Mouse (Mus musculus) thymus, postnatal 14 days (tissue): ENCODE results near the gene Capn7.

Experiments used
- DNase-seq: peaks from one replicate; pipeline ENCODE4 v3.0.0; 2021

Gene Capn7

DNA sequence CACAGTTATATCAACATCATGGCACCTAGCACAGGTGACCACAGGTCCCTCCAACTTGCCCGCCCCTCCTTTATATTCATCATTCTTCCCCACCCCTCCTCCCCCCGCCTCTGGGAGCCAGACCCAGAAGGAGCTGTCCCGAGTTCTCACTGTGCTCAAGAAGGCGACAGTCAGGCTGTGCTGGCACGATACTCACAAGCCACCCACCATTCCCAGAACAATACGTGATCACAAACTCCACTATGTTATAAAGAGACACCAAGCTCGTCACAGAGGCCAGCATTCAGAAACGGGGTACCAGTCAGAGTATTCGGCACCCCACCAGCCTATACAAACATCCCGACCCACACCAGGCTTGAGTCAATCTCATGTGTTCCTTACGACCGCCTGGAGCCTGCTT is 60.9 kb downstream of the Capn7 start:
- no peak for DNase-seq

- DNase-seq, result no peak
Observed at GRCm38 (mm10) chr14:31397791-31398595, 61.6 kb downstream of the Capn7 start.

GRCm38 (mm10) chr14:31398819-31399218 is 62.4 kb downstream of the Capn7 start:
- no peak for DNase-seq

GRCm38 (mm10) chr14:31399271-31399670 is 62.8 kb downstream of the Capn7 start:
- peak; percentile 36 for DNase-seq

DNA sequence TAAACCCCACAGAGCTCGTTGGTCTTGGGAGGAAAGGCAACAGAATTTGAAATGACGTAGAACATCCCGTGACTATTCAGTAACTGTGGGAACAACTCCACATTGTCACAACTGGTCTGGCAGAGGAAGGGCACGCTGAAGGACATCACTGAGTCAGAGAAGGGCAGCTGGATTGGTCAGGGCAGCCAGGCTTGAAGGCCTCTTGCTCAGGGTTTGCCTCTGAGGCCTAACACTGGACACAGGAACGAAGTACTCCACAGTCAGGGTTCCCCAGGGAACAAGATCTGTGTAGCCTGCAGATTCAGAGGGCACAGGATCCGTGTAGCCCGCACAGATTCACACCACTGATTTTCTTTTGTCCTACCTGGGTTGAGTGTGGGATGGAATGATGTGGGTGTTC is 63.8 kb downstream of the Capn7 start:
- no peak for DNase-seq

DNA sequence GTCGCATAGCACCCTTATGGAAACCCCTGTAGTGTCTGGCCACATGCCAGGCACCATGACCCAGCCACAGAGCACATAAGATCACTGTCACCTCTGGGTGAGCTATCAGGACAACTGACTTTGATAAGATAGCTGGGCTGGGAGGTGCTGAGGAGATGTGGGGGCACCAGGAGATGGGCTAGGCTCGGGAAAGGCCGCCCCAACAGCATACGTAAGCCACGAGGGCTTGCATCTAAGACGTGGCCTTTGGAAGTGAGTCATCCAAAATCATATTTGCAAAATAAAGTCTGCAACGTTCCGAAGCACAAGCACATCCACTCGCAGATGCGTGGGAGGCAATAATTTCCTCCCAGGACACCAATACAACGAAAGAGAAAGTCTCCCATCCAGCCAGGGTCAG is 64.5 kb downstream of the Capn7 start:
- DNase-seq, result no peak

DNA sequence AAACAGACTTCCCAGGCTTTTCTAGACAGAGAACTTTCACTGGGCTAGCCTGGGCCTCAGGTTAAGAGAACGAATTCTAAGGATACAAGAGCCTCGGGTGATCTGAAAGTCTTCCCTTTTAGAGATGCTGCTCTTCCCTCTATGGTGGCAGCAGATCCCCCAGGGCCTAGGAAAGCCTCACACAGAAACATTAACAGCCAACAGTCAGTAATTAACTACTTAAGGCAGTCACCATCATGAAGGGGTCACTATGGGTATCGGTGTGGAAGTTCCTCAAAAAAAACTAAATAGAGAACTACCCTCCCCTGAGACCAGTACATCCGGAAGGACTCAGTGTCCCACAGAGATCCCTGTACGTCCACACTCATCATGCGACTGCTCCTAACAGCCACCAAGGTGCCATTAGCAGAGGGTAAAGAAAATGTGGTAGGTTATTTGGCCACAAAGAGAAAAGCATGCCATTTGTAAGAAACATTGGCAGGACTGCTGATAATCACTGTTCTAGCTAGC is 65.5 kb downstream of the Capn7 start:
- DNase-seq, result no peak

- peak; percentile 30 for DNase-seq
Observed at GRCm38 (mm10) chr14:31402693-31403092, 66.3 kb downstream of the Capn7 start.

- no peak for DNase-seq
Observed at GRCm38 (mm10) chr14:31403556-31403955, 67.1 kb downstream of the Capn7 start.

GRCm38 (mm10) chr14:31403995-31404394 is 67.6 kb downstream of the Capn7 start:
- DNase-seq, result no peak

DNA sequence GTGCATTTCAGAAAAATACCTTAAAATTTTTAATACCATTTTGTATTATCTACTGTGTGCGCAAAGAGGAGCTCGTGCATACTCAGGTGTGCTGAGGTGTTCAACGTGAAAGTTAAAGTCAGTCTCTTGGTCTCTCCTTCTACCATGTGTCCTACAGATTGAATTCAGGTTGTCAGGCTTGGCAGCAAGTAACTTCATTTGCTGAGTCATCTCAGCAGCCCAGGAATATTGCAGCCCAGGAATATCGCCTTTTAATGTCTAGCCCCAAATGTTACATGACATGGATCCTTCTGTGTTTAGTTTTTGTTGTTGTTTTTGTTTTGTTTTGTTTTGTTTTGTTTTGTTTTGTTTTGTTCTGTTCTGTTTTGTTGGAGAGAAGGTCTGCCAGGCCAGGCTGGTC is 68.2 kb downstream of the Capn7 start:
- DNase-seq, result no peak

DNA sequence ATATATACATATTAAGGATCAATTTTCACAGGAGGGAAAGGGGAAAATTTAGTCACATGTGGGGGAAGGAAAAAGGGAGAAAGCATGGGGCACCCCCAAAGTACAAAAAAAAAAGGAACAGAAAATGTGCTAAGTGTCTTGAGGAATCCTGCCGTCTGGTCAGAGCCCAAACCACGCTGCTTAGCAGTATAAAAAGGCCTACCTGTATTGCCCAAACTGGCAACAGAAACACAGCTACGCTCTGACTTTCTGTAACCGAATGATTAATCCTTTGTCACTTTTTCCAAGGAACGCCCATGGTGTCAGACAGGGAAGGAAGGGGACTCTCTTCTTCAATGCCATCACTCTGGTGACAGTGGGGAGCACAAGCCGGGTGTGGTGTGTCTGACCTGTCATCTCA is 69.2 kb downstream of the Capn7 start:
- DNase-seq, result no peak

DNA sequence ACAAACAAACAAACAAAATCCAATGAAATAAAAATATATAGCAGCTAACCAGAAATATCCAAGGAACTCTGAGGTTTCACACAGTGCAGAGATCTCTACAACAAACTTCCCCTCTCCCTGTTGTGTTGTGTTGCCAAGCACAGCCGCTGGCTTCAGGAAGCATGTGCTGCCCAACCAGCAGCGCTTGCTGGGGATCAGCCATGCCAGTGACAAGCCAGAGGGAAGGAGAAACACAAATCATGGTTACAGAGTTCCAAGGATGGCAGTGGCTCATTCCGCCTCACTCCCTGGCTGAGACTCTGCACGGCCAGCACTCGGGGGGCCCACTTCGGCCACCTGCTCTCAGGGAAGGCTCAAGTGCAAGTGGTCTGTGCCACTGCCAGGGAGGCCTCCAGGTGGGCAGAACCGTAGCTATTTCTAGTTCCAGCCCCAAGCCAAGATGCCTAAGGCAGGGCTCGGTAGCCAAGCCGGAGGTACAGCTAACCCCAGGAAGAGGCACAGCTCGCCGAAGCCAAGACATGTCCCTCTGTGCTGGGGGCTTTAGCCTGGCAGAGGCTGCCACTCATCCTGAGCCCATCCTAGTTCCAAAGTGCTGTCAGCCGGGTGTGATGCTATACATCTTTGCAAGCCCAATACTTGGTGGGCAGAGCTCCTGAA is 69.8 kb downstream of the Capn7 start:
- no peak for DNase-seq

DNA sequence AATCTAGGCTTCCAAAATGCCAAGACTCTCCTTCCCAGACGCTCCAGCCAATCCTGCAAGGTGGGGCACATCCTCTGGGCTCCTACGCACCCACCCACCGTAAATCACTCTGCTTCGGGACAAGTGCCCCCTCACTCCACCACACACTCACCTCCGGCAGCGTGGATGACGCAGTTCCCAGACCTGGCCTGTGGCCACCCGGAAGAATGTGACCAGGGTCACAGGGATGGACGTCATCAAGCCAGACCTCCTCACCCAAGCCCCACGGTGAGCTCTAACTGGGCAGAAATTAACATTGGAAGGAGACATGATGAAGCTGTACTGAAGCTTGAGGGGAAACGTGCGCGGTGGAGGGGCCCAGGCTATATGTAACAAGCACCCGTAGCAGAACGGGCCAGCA is 70.8 kb downstream of the Capn7 start:
- no peak for DNase-seq

DNA sequence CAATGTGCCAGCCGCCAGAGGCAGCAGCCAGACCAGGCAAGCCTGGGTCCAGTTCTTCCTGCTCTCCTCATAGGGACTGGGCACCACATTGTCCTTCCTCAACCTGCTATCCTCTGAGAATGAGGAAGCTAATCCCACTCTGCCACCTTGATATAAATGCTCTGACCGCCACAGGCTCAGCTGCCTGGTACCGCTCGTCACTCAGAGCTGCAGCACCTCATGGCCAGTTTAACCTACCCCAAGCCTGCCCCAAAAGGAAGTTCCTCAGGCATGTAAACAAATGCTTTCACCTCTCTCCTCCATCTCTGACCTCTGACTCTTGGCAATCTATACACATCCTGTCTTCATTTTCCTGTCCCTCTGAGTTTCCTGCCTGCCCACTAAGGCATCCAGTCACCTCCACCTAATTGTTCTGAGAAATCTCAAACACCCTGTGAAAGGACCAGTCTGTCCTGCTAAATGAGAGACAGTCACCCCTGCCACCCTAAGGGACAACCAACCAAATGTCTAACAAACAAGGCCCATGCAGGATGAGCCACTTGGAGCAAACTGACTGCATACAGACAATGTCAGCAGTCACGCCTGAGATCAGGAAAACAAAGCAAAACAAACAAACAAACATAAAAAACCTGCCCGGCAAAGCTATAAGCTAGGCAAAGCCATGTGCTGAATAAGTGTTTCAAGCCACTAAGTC is 71.6 kb downstream of the Capn7 start:
- no peak for DNase-seq

DNA sequence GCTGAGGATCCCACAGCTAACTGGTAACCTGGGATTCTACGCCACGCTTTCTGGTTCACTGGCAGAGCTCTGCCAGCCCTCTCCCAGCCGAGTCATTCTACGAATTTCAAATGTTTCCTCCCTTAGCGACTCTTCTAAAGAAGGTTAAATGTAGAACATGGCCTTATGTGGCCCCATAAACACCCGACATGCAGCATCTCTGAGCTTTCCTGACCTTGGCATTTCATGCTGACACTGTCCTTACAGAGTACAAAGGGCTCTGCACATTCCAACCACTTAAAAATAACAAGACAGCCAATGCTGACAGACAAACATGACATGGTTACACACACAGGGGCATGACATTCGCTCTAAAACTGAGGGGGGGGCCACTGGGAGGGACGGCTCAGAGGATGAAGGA is 72.2 kb downstream of the Capn7 start:
- no peak for DNase-seq

DNA sequence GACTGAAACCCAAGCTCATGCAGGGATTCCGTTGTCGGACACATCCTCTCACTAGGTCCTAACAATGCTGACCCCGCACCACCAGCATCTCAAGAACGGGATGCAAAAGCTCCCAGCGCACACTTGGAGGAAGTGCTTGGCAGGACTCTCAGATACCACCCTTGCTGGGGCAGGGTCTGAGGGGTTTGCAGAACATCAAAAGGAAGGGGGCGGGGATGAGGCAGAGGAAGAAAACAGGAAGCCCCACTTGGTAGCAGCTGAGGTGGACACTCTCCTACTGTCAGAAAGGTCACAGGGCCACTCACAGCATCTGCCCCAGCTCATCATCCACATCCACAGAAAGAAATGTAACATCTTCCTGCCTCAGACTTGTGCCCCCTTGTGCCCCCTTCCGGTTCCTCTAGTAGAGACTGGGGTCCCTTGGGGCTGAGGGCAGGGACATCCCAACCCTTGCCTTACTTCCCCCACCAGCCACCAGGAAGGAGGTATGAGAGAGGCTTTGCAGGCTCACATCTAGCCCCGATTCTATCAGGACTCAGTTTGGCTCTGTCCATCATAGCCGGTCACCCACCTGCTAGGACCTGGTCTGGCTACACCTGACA is 73.8 kb downstream of the Capn7 start:
- DNase-seq, result no peak

GRCm38 (mm10) chr14:31410737-31411136 is 74.3 kb downstream of the Capn7 start:
- no peak for DNase-seq

- DNase-seq, result no peak
Observed at GRCm38 (mm10) chr14:31412651-31413056, 76.2 kb downstream of the Capn7 start.

DNA sequence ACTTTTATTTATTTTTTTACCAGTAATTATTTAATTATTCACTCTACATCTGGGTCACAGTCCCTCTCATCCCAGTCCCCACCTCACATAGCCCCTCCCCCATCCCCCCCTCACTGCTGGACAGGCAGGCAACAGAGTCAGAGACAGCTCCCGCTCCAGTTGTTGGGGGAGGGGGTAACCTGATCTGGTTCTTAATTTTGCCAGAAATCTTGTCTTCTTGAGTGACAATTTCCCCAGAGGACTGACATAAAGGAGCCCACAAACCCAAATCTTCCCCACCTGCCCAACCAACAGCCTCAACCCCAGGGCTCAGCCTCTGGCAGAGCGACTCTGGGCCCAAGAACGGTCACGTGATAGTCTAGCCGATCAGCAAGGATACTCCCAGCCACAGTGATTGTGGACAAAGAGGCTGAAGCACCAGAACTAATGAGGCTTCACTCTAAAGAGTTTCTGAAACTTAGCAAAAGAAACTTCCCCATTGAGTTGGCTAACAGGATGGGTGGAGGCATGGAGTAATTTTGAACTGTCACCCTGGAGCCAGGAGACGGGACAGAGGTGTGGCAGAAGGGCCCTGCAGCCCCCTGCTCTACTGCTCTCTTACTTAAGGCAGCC is 77.1 kb downstream of the Capn7 start:
- DNase-seq, result no peak

DNA sequence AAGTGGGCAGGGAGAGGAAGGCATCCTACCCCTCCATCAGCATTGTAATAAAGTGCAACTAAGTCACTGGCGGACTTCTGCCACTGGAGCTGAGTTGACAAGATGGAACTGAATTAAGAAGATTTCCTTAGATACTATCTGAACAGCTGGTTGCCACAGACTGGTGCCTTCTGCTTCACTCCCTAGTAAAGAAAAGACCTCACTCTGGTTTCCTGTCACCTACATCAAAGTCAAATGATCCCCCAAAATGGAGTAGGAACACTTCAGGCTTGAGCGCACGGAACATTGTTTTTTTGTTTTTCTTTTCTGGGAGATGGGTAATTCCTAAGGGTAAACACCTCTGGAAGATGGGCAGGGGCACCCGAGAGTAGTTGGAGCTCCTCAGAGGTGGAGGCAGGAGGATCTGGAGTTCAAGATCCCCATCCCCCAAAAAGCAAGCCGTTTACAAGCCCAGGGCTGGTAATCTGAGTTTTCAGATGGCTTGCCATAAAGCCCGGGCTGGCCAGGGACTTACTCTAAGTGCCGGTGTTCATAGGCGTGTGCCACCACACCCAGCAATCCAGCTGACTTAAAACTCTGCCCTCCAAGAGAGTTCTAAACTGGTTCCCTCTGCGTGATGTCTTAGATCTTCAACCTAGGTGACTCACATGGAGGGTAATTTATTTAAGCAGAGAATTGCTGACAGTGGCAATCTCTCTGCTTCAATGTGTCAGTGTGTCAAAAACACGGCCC is 78.0 kb downstream of the Capn7 start:
- DNase-seq, result peak; percentile 32

- DNase-seq, result no peak
Observed at GRCm38 (mm10) chr14:31414967-31415376, 78.5 kb downstream of the Capn7 start.
